In genomic region chr1:168245539-168245938, GRCm38 (mm10) we compare ENCODE assay signal across 9 mouse cellular contexts.
DNase-seq lines count a peak whose midpoint lies in the region; ATAC-seq lines count a peak whose summit lies in the region.
"Had no signal": no experiment of that assay in that cellular context is flagged by ENCODE, and none has a peak within 500 bp of the region (broad histone marks: within the 10 kb centered on the region; RNA-seq: fewer than 3 reads in every experiment).

No protein-coding gene starts in this region.

- H3K27me3 ChIP-seq in hindbrain, embryonic 13.5 days, result no peaks in the 10 kb centered on the region
- H3K27me3 ChIP-seq in hindbrain, embryonic 11.5 days (ENCODE audit: control insufficient read depth, insufficient read depth, low read length), result no peaks in the 10 kb centered on the region
- no peaks in the 10 kb centered on the region for H3K27me3 ChIP-seq in forebrain, embryonic 10.5 days (ENCODE audit: poor library complexity, severe bottlenecking)

- DNase-seq in hindbrain, embryonic 11.5 days (ENCODE audit: low spot score), result no peak
- DNase-seq in adrenal gland, adult 2 months, result peak; percentile 54
- no peak for DNase-seq in forebrain, embryonic 10.5 days (ENCODE audit: extremely low spot score, low spot score)
- peak; percentile 31 to 60 for DNase-seq in kidney, postnatal 36 days
- DNase-seq in thymus, postnatal 10 days (ENCODE audit: low spot score in 2 of 2), result no peak
- DNase-seq in urinary bladder, postnatal 25 days (ENCODE audit: low spot score), result no peak

- H3K9ac ChIP-seq in hindbrain, embryonic 13.5 days, result no peak overlapping the region; the same call in 1 of the 2 replicates
- no peak overlapping the region for H3K9ac ChIP-seq in hindbrain, embryonic 11.5 days (ENCODE audit: low read depth, low read length)

- no peak overlapping the region for H3K4me3 ChIP-seq in hindbrain, embryonic 13.5 days
- H3K4me3 ChIP-seq in hindbrain, embryonic 11.5 days (ENCODE audit: low read depth, low read length), result no peak overlapping the region
- H3K4me3 ChIP-seq in forebrain, embryonic 10.5 days, result no peak overlapping the region

- ATAC-seq in hindbrain, embryonic 13.5 days (ENCODE audit: low FRiP score), result peak; percentile 53
- ATAC-seq in hindbrain, embryonic 11.5 days (ENCODE audit: low FRiP score), result no peak
- no peak for ATAC-seq in megakaryocyte-erythroid progenitor cell, adult 5-6 weeks (replicated peaks; ENCODE audit: low FRiP score, low TSS enrichment, poor library complexity, severe bottlenecking)

- no peaks in the 10 kb centered on the region for H3K9me3 ChIP-seq in hindbrain, embryonic 13.5 days
- H3K9me3 ChIP-seq in hindbrain, embryonic 11.5 days (ENCODE audit: control insufficient read depth, low read length), result no peaks in the 10 kb centered on the region
- H3K9me3 ChIP-seq in forebrain, embryonic 10.5 days, result no peaks in the 10 kb centered on the region

- H3K27ac ChIP-seq in hindbrain, embryonic 13.5 days, result peak overlapping the region; percentile 67
- no peak overlapping the region for H3K27ac ChIP-seq in hindbrain, embryonic 11.5 days (ENCODE audit: low read depth, low read length)
- peak overlapping the region; percentile 62 for H3K27ac ChIP-seq in forebrain, embryonic 10.5 days

- WGBS in hindbrain, embryonic 13.5 days, result 27% methylated on average over 5 of the region's 5 CpGs
- 71% methylated on average over 5 of the region's 5 CpGs for WGBS in hindbrain, embryonic 11.5 days
- WGBS in forebrain, embryonic 10.5 days, result 91% methylated on average over 5 of the region's 5 CpGs

- H3K4me1 ChIP-seq in hindbrain, embryonic 13.5 days (replicated peaks), result peaks cover 77% of the 10 kb centered on the region
- peaks cover 7% of the 10 kb centered on the region for H3K4me1 ChIP-seq in hindbrain, embryonic 11.5 days (replicated peaks; ENCODE audit: control insufficient read depth, insufficient read depth, low read length)
- peaks cover 75% of the 10 kb centered on the region for H3K4me1 ChIP-seq in forebrain, embryonic 10.5 days

- H3K36me3 ChIP-seq in hindbrain, embryonic 13.5 days, result no peaks in the 10 kb centered on the region
- no peaks in the 10 kb centered on the region for H3K36me3 ChIP-seq in hindbrain, embryonic 11.5 days (ENCODE audit: control insufficient read depth, insufficient read depth, low read length)
- no peaks in the 10 kb centered on the region for H3K36me3 ChIP-seq in forebrain, embryonic 10.5 days (replicated peaks)
- H3K36me3 ChIP-seq: G1E had no signal

- no peak overlapping the region for H3K4me2 ChIP-seq in hindbrain, embryonic 13.5 days
- H3K4me2 ChIP-seq in hindbrain, embryonic 11.5 days (replicated peaks; ENCODE audit: low read depth, low read length), result no peak overlapping the region

Comparison
In these comparisons a context has a peak if more than half of its experiments do, and no peak if none do; other contexts are left out.
1. DNase-seq: peak in adrenal gland, adult 2 months (single experiment) and kidney, postnatal 36 days (2 of 2); none in hindbrain, embryonic 11.5 days (single experiment), forebrain, embryonic 10.5 days (single experiment), thymus, postnatal 10 days (0 of 2) and urinary bladder, postnatal 25 days (single experiment).